Mouse (Mus musculus): ENCODE measurements around the gene Ntm. TPM values are rescaled to one million over a fixed set of nuclear protein-coding genes. Genes with fewer than 3 reads are reported as not detected.

The Ntm gene
- polyA plus RNA-seq, 1 experiment = not detected

- no peaks in the 10 kb centered on the region for H3K27me3 ChIP-seq (ENCODE audit: control insufficient read depth, insufficient read depth, insufficient read length)
- H3ac ChIP-seq (ENCODE audit: control insufficient read depth, insufficient read length, low read depth) = no peak overlapping the region
Observed at GRCm38 (mm10) chr9:29652854-29653253, 310.1 kb downstream of the Ntm start.

GRCm38 (mm10) chr9:29651856-29652255 is 311.1 kb downstream of the Ntm start:
- no peaks in the 10 kb centered on the region for H3K79me3 ChIP-seq (ENCODE audit: low read depth)
- TF ChIP-seq CEBPB (IDR thresholded peaks at IDR 0.05; ENCODE audit: low read depth) (no peak), MAX (IDR thresholded peaks at IDR 0.05) (no peak), USF1 (IDR thresholded peaks at IDR 0.05; ENCODE audit: low read depth) (no peak), CTCF (IDR thresholded peaks at IDR 0.05; ENCODE audit: control insufficient read depth, insufficient read depth, insufficient read length) (no peak), FOSL1 (IDR thresholded peaks at IDR 0.05; ENCODE audit: insufficient read depth, low read length, poor library complexity, severe bottlenecking) (no peak), MYOD1 (IDR thresholded peaks at IDR 0.05; ENCODE audit: control insufficient read depth, insufficient read length, low read depth) (no peak), MYOG (IDR thresholded peaks at IDR 0.05; ENCODE audit: control insufficient read depth, extremely low read depth, insufficient read length) (no peak)
- H3K36me3 ChIP-seq (ENCODE audit: control insufficient read depth, insufficient read depth) = no peaks in the 10 kb centered on the region
- no peaks in the 10 kb centered on the region for H3K27me3 ChIP-seq (ENCODE audit: control insufficient read depth, insufficient read depth, insufficient read length)
- H3K4me3 ChIP-seq (ENCODE audit: insufficient read depth, poor library complexity, severe bottlenecking) = no peak overlapping the region
- no peaks in the 10 kb centered on the region for H3K79me2 ChIP-seq (ENCODE audit: control insufficient read depth, insufficient read depth)
- no peak overlapping the region for H3ac ChIP-seq (ENCODE audit: control insufficient read depth, insufficient read length, low read depth)

More at GRCm38 (mm10) chr9:29652854-29653253, 310.1 kb downstream of the Ntm start:
- H3K79me2 ChIP-seq (ENCODE audit: control insufficient read depth, insufficient read depth) = no peaks in the 10 kb centered on the region
- H3K79me3 ChIP-seq (ENCODE audit: low read depth) = no peaks in the 10 kb centered on the region
- H3K36me3 ChIP-seq (ENCODE audit: control insufficient read depth, insufficient read depth) = no peaks in the 10 kb centered on the region
- no peak overlapping the region for H3K4me3 ChIP-seq (ENCODE audit: insufficient read depth, poor library complexity, severe bottlenecking)
- TF ChIP-seq FOSL1 (IDR thresholded peaks at IDR 0.05; ENCODE audit: insufficient read depth, low read length, poor library complexity, severe bottlenecking) (no peak), USF1 (IDR thresholded peaks at IDR 0.05; ENCODE audit: low read depth) (no peak), CEBPB (IDR thresholded peaks at IDR 0.05; ENCODE audit: low read depth) (no peak), MYOG (IDR thresholded peaks at IDR 0.05; ENCODE audit: control insufficient read depth, extremely low read depth, insufficient read length) (no peak), CTCF (IDR thresholded peaks at IDR 0.05; ENCODE audit: control insufficient read depth, insufficient read depth, insufficient read length) (no peak), MAX (IDR thresholded peaks at IDR 0.05) (no peak), MYOD1 (IDR thresholded peaks at IDR 0.05; ENCODE audit: control insufficient read depth, insufficient read length, low read depth) (no peak)

- no peak overlapping the region for H3K4me3 ChIP-seq (ENCODE audit: insufficient read depth, poor library complexity, severe bottlenecking)
- no peaks in the 10 kb centered on the region for H3K79me3 ChIP-seq (ENCODE audit: low read depth)
- no peaks in the 10 kb centered on the region for H3K79me2 ChIP-seq (ENCODE audit: control insufficient read depth, insufficient read depth)
- TF ChIP-seq MAX (IDR thresholded peaks at IDR 0.05) (no peak), FOSL1 (IDR thresholded peaks at IDR 0.05; ENCODE audit: insufficient read depth, low read length, poor library complexity, severe bottlenecking) (no peak), USF1 (IDR thresholded peaks at IDR 0.05; ENCODE audit: low read depth) (no peak), CEBPB (IDR thresholded peaks at IDR 0.05; ENCODE audit: low read depth) (no peak), CTCF (IDR thresholded peaks at IDR 0.05; ENCODE audit: control insufficient read depth, insufficient read depth, insufficient read length) (no peak), MYOG (IDR thresholded peaks at IDR 0.05; ENCODE audit: control insufficient read depth, extremely low read depth, insufficient read length) (no peak), MYOD1 (IDR thresholded peaks at IDR 0.05; ENCODE audit: control insufficient read depth, insufficient read length, low read depth) (no peak)
- H3ac ChIP-seq (ENCODE audit: control insufficient read depth, insufficient read length, low read depth) = no peak overlapping the region
- no peaks in the 10 kb centered on the region for H3K27me3 ChIP-seq (ENCODE audit: control insufficient read depth, insufficient read depth, insufficient read length)
- no peaks in the 10 kb centered on the region for H3K36me3 ChIP-seq (ENCODE audit: control insufficient read depth, insufficient read depth)
Observed at GRCm38 (mm10) chr9:29651226-29651625, 311.7 kb downstream of the Ntm start.

GRCm38 (mm10) chr9:29650679-29651078 is 312.3 kb downstream of the Ntm start:
- no peak overlapping the region for H3K4me3 ChIP-seq (ENCODE audit: insufficient read depth, poor library complexity, severe bottlenecking)
- TF ChIP-seq MAX (IDR thresholded peaks at IDR 0.05) (no peak), FOSL1 (IDR thresholded peaks at IDR 0.05; ENCODE audit: insufficient read depth, low read length, poor library complexity, severe bottlenecking) (no peak), MYOG (IDR thresholded peaks at IDR 0.05; ENCODE audit: control insufficient read depth, extremely low read depth, insufficient read length) (no peak), CTCF (IDR thresholded peaks at IDR 0.05; ENCODE audit: control insufficient read depth, insufficient read depth, insufficient read length) (no peak), USF1 (IDR thresholded peaks at IDR 0.05; ENCODE audit: low read depth) (no peak)
- H3K27me3 ChIP-seq (ENCODE audit: control insufficient read depth, insufficient read depth, insufficient read length) = no peaks in the 10 kb centered on the region
- no peaks in the 10 kb centered on the region for H3K36me3 ChIP-seq (ENCODE audit: control insufficient read depth, insufficient read depth)
- H3K79me2 ChIP-seq (ENCODE audit: control insufficient read depth, insufficient read depth) = no peaks in the 10 kb centered on the region
- no peak overlapping the region for H3ac ChIP-seq (ENCODE audit: control insufficient read depth, insufficient read length, low read depth)
- no peaks in the 10 kb centered on the region for H3K79me3 ChIP-seq (ENCODE audit: low read depth)

DNA sequence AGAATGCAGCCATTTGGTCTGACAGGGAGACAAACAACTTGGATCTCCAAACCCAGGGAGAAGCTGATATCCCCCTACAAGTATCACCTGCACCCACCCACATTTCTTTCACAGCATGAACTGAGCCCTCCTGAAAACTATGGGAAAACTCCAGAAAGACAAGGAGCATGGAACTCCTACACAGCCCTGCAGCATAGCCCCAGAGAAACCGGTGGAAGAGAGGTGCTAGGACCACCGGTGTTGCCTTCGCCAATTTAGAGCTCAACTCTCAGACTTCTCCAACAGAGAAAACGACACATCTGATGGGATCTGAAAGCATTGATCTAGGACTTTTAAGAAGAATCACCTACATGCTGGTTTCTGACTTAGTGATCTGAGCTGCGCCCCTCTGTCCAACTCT is 312.7 kb downstream of the Ntm start:
- Histone ChIP-seq H3K79me3 (ENCODE audit: low read depth) (no peaks in the 10 kb centered on the region), H3K27me3 (ENCODE audit: control insufficient read depth, insufficient read depth, insufficient read length) (no peaks in the 10 kb centered on the region), H3K79me2 (ENCODE audit: control insufficient read depth, insufficient read depth) (no peaks in the 10 kb centered on the region), H3K4me3 (ENCODE audit: insufficient read depth, poor library complexity, severe bottlenecking) (no peak overlapping the region), H3K36me3 (ENCODE audit: control insufficient read depth, insufficient read depth) (no peaks in the 10 kb centered on the region), H3ac (ENCODE audit: control insufficient read depth, insufficient read length, low read depth) (no peak overlapping the region)
- TF ChIP-seq CEBPB (IDR thresholded peaks at IDR 0.05; ENCODE audit: low read depth) = no peak
- no peak for TF ChIP-seq MYOG (IDR thresholded peaks at IDR 0.05; ENCODE audit: control insufficient read depth, extremely low read depth, insufficient read length)
- TF ChIP-seq MAX (IDR thresholded peaks at IDR 0.05) = no peak
- TF ChIP-seq FOSL1 (IDR thresholded peaks at IDR 0.05; ENCODE audit: insufficient read depth, low read length, poor library complexity, severe bottlenecking) = no peak
- no peak for TF ChIP-seq CTCF (IDR thresholded peaks at IDR 0.05; ENCODE audit: control insufficient read depth, insufficient read depth, insufficient read length)
- TF ChIP-seq MYOD1 (IDR thresholded peaks at IDR 0.05; ENCODE audit: control insufficient read depth, insufficient read length, low read depth) = no peak
- no peak for TF ChIP-seq USF1 (IDR thresholded peaks at IDR 0.05; ENCODE audit: low read depth)

GRCm38 (mm10) chr9:29648256-29648655 is 314.7 kb downstream of the Ntm start:
- no peak overlapping the region for H3K4me3 ChIP-seq (ENCODE audit: insufficient read depth, poor library complexity, severe bottlenecking)
- TF ChIP-seq MYOD1 (IDR thresholded peaks at IDR 0.05; ENCODE audit: control insufficient read depth, insufficient read length, low read depth) (no peak), MYOG (IDR thresholded peaks at IDR 0.05; ENCODE audit: control insufficient read depth, extremely low read depth, insufficient read length) (no peak), CTCF (IDR thresholded peaks at IDR 0.05; ENCODE audit: control insufficient read depth, insufficient read depth, insufficient read length) (no peak), USF1 (IDR thresholded peaks at IDR 0.05; ENCODE audit: low read depth) (no peak), MAX (IDR thresholded peaks at IDR 0.05) (no peak), CEBPB (IDR thresholded peaks at IDR 0.05; ENCODE audit: low read depth) (no peak), FOSL1 (IDR thresholded peaks at IDR 0.05; ENCODE audit: insufficient read depth, low read length, poor library complexity, severe bottlenecking) (no peak)
- no peaks in the 10 kb centered on the region for H3K36me3 ChIP-seq (ENCODE audit: control insufficient read depth, insufficient read depth)
- no peak overlapping the region for H3ac ChIP-seq (ENCODE audit: control insufficient read depth, insufficient read length, low read depth)
- H3K79me3 ChIP-seq (ENCODE audit: low read depth) = no peaks in the 10 kb centered on the region
- no peaks in the 10 kb centered on the region for H3K79me2 ChIP-seq (ENCODE audit: control insufficient read depth, insufficient read depth)
- no peaks in the 10 kb centered on the region for H3K27me3 ChIP-seq (ENCODE audit: control insufficient read depth, insufficient read depth, insufficient read length)

Measured in C2C12 (cell line).